Mouse (Mus musculus): ENCODE measurements at regions not wholly inside any gene's neighbourhood (a gene's known extent, or its start where the extent isn't known, plus 50 kb on each side); places are given as distances from the start of the nearest gene placed in this dataset.

- TF ChIP-seq CTCF (conservative IDR thresholded peaks at IDR 0.05): no peak
Measured at GRCm38 (mm10) chr2:115120206-115120503, 461.4 kb upstream of the BC052040 start.

GRCm38 (mm10) chr2:115126625-115127369 is 454.7 kb upstream of the BC052040 start:
- no peak overlapping the region for H3K4me3 ChIP-seq
- H3K27ac ChIP-seq: no peak overlapping the region
- DNase-seq (ENCODE audit: low spot score in 2 of 2): no peak
- no peak for TF ChIP-seq CTCF (conservative IDR thresholded peaks at IDR 0.05)

More at GRCm38 (mm10) chr2:115120206-115120503, 461.4 kb upstream of the BC052040 start:
- no peak for DNase-seq (ENCODE audit: low spot score in 2 of 2)
- Histone ChIP-seq H3K27ac (no peak overlapping the region), H3K4me3 (no peak overlapping the region)

GRCm38 (mm10) chr2:115131746-115132145 is 449.8 kb upstream of the BC052040 start:
- Histone ChIP-seq H3K4me3 (no peak overlapping the region), H3K27ac (no peak overlapping the region)
- no peak for DNase-seq (ENCODE audit: low spot score in 2 of 2)
- TF ChIP-seq CTCF (conservative IDR thresholded peaks at IDR 0.05): no peak

GRCm38 (mm10) chr2:115132165-115132592 is 449.3 kb upstream of the BC052040 start:
- no peak for TF ChIP-seq CTCF (conservative IDR thresholded peaks at IDR 0.05)
- Histone ChIP-seq H3K27ac (no peak overlapping the region), H3K4me3 (no peak overlapping the region)
- no peak for DNase-seq (ENCODE audit: low spot score in 2 of 2)

- Histone ChIP-seq H3K4me3 (no peak overlapping the region), H3K27ac (no peak overlapping the region)
- TF ChIP-seq CTCF (conservative IDR thresholded peaks at IDR 0.05): no peak
- DNase-seq (ENCODE audit: low spot score in 2 of 2): no peak
Measured at GRCm38 (mm10) chr2:115141416-115141815, 440.1 kb upstream of the BC052040 start.

- no peak for TF ChIP-seq CTCF (conservative IDR thresholded peaks at IDR 0.05)
- no peak overlapping the region for H3K27ac ChIP-seq
- DNase-seq (ENCODE audit: low spot score in 2 of 2): no peak
- H3K4me3 ChIP-seq: no peak overlapping the region
Measured at GRCm38 (mm10) chr2:115172111-115172510, 409.4 kb upstream of the BC052040 start.

- no peak overlapping the region for H3K27ac ChIP-seq
- no peak for DNase-seq (ENCODE audit: low spot score in 2 of 2)
- TF ChIP-seq CTCF (conservative IDR thresholded peaks at IDR 0.05): no peak
- no peak overlapping the region for H3K4me3 ChIP-seq
Measured at GRCm38 (mm10) chr2:115177076-115177475, 404.4 kb upstream of the BC052040 start.

GRCm38 (mm10) chr2:115177896-115178295 is 403.6 kb upstream of the BC052040 start:
- Histone ChIP-seq H3K4me3 (no peak overlapping the region), H3K27ac (no peak overlapping the region)
- TF ChIP-seq CTCF (conservative IDR thresholded peaks at IDR 0.05): no peak
- DNase-seq (ENCODE audit: low spot score in 2 of 2): no peak

- Histone ChIP-seq H3K4me3 (no peak overlapping the region), H3K27ac (no peak overlapping the region)
- no peak for TF ChIP-seq CTCF (conservative IDR thresholded peaks at IDR 0.05)
- DNase-seq (ENCODE audit: low spot score in 2 of 2): peak; percentile 13 to 14
Measured at GRCm38 (mm10) chr2:115211191-115211590, 370.3 kb upstream of the BC052040 start.

- TF ChIP-seq CTCF (conservative IDR thresholded peaks at IDR 0.05): no peak
- no peak overlapping the region for H3K4me3 ChIP-seq
- H3K27ac ChIP-seq: no peak overlapping the region
- no peak for DNase-seq (ENCODE audit: low spot score in 2 of 2)
Measured at GRCm38 (mm10) chr2:115213181-115213970, 368.1 kb upstream of the BC052040 start.

- DNase-seq (ENCODE audit: low spot score in 2 of 2): no peak
- Histone ChIP-seq H3K27ac (no peak overlapping the region), H3K4me3 (no peak overlapping the region)
- TF ChIP-seq CTCF (conservative IDR thresholded peaks at IDR 0.05): no peak
Measured at GRCm38 (mm10) chr2:115214292-115214691, 367.2 kb upstream of the BC052040 start.

- TF ChIP-seq CTCF (conservative IDR thresholded peaks at IDR 0.05): no peak
- Histone ChIP-seq H3K4me3 (no peak overlapping the region), H3K27ac (no peak overlapping the region)
- DNase-seq (ENCODE audit: low spot score in 2 of 2): no peak
Measured at GRCm38 (mm10) chr2:115230041-115230440, 351.5 kb upstream of the BC052040 start.

- no peak for TF ChIP-seq CTCF (conservative IDR thresholded peaks at IDR 0.05)
- no peak overlapping the region for H3K27ac ChIP-seq
- no peak overlapping the region for H3K4me3 ChIP-seq
- no peak for DNase-seq (ENCODE audit: low spot score in 2 of 2)
Measured at GRCm38 (mm10) chr2:115247673-115248072, 333.8 kb upstream of the BC052040 start.
